Mouse (Mus musculus): Measurements from ENCODE around the gene Foxp4. TPM values are rescaled to one million over a fixed set of nuclear protein-coding genes. Genes with fewer than 3 reads are reported as not detected.

Foxp4 gene
- polyA plus RNA-seq, 1 experiment from 2014 or later: 30.7 TPM

- peaks cover 14% of the 10 kb centered on the region for H3K27me3 ChIP-seq (ENCODE audit: control insufficient read depth, insufficient read depth, low read length)
- no peak overlapping the region for H3K27ac ChIP-seq (replicated peaks; ENCODE audit: low read depth, low read length)
- peaks cover 10% of the 10 kb centered on the region for H3K4me1 ChIP-seq (ENCODE audit: control insufficient read depth, insufficient read depth, low read length)
- no peak overlapping the region for H3K4me2 ChIP-seq (ENCODE audit: low read depth, severe bottlenecking)
- no peak overlapping the region for H3K9ac ChIP-seq (ENCODE audit: low read length)
- no peaks in the 10 kb centered on the region for H3K36me3 ChIP-seq (ENCODE audit: control insufficient read depth, insufficient read depth, low read length)
- DNase-seq (ENCODE audit: low spot score) (no peak), ATAC-seq (ENCODE audit: insufficient number of reproducible peaks, low FRiP score, low TSS enrichment, low read depth) (no peak)
- H3K4me3 ChIP-seq (ENCODE audit: low read depth, low read length): no peak overlapping the region
- no peaks in the 10 kb centered on the region for H3K9me3 ChIP-seq (ENCODE audit: control insufficient read depth, low read length)
- WGBS: 53% methylated on average over 6 of the region's 6 CpGs
Observed at GRCm38 (mm10) chr17:47837808-47838207, 86.6 kb downstream of the Foxp4 start.

- no peak for DNase-seq (ENCODE audit: low spot score)
- Histone ChIP-seq H3K27ac (replicated peaks; ENCODE audit: low read depth, low read length) (peak within 1 kb of the TSS; percentile 77), H3K4me1 (ENCODE audit: control insufficient read depth, insufficient read depth, low read length) (peaks cover 35% of the 10 kb centered on the region), H3K36me3 (ENCODE audit: control insufficient read depth, insufficient read depth, low read length) (peaks cover 2% of the 10 kb centered on the region; the same call in 1 of the 2 replicates), H3K27me3 (ENCODE audit: control insufficient read depth, insufficient read depth, low read length) (peaks cover 14% of the 10 kb centered on the region), H3K4me3 (ENCODE audit: low read depth, low read length) (peak within 1 kb of the TSS; percentile 90), H3K4me2 (ENCODE audit: low read depth, severe bottlenecking) (peak within 1 kb of the TSS; percentile 60), H3K9me3 (ENCODE audit: control insufficient read depth, low read length) (no peaks in the 10 kb centered on the region), H3K9ac (ENCODE audit: low read length) (peak within 1 kb of the TSS; percentile 79)
- no peak for ATAC-seq (ENCODE audit: insufficient number of reproducible peaks, low FRiP score, low TSS enrichment, low read depth)
- WGBS: 3% methylated on average over 18 of the region's 18 CpGs
Observed at GRCm38 (mm10) chr17:47834482-47834767, 90.0 kb downstream of the Foxp4 start, which contains the start of gene Mdfi. Gene Mdfi (minus strand): TSS chr17:47834691.

GRCm38 (mm10) chr17:47833628-47834481 lies 90.6 kb downstream of the Foxp4 start:
- H3K4me2 ChIP-seq (ENCODE audit: low read depth, severe bottlenecking): peak overlapping the region; percentile 60
- peak overlapping the region; percentile 90 for H3K4me3 ChIP-seq (ENCODE audit: low read depth, low read length)
- H3K4me1 ChIP-seq (ENCODE audit: control insufficient read depth, insufficient read depth, low read length): peaks cover 38% of the 10 kb centered on the region
- H3K27ac ChIP-seq (replicated peaks; ENCODE audit: low read depth, low read length): peak overlapping the region; percentile 77
- WGBS: 2% methylated on average over 45 of the region's 45 CpGs
- peaks cover 14% of the 10 kb centered on the region for H3K27me3 ChIP-seq (ENCODE audit: control insufficient read depth, insufficient read depth, low read length)
- peak overlapping the region; percentile 79 for H3K9ac ChIP-seq (ENCODE audit: low read length)
- peaks cover 2% of the 10 kb centered on the region; the same call in 1 of the 2 replicates for H3K36me3 ChIP-seq (ENCODE audit: control insufficient read depth, insufficient read depth, low read length)
- ATAC-seq (ENCODE audit: insufficient number of reproducible peaks, low FRiP score, low TSS enrichment, low read depth): no peak
- no peaks in the 10 kb centered on the region for H3K9me3 ChIP-seq (ENCODE audit: control insufficient read depth, low read length)
- peak; percentile 61 for DNase-seq (ENCODE audit: low spot score)

GRCm38 (mm10) chr17:47833029-47833627 lies 91.3 kb downstream of the Foxp4 start:
- Histone ChIP-seq H3K4me3 (ENCODE audit: low read depth, low read length) (peak overlapping the region; percentile 90), H3K27me3 (ENCODE audit: control insufficient read depth, insufficient read depth, low read length) (peaks cover 14% of the 10 kb centered on the region)

GRCm38 (mm10) chr17:47832501-47833028 lies 91.9 kb downstream of the Foxp4 start:
- Histone ChIP-seq H3K4me3 (ENCODE audit: low read depth, low read length) (peak overlapping the region; percentile 90), H3K27me3 (ENCODE audit: control insufficient read depth, insufficient read depth, low read length) (peaks cover 14% of the 10 kb centered on the region), H3K9ac (ENCODE audit: low read length) (peak overlapping the region; percentile 79), H3K4me1 (ENCODE audit: control insufficient read depth, insufficient read depth, low read length) (peaks cover 35% of the 10 kb centered on the region), H3K36me3 (ENCODE audit: control insufficient read depth, insufficient read depth, low read length) (peaks cover 2% of the 10 kb centered on the region; the same call in 1 of the 2 replicates), H3K4me2 (ENCODE audit: low read depth, severe bottlenecking) (peak overlapping the region; percentile 60), H3K27ac (replicated peaks; ENCODE audit: low read depth, low read length) (peak overlapping the region; percentile 77), H3K9me3 (ENCODE audit: control insufficient read depth, low read length) (no peaks in the 10 kb centered on the region)
- DNase-seq (ENCODE audit: low spot score) (peak; percentile 58), ATAC-seq (ENCODE audit: insufficient number of reproducible peaks, low FRiP score, low TSS enrichment, low read depth) (peak; percentile 31)
- WGBS: 1% methylated on average over 17 of the region's 17 CpGs

More at GRCm38 (mm10) chr17:47833029-47833627, 91.3 kb downstream of the Foxp4 start:
- H3K36me3 ChIP-seq (ENCODE audit: control insufficient read depth, insufficient read depth, low read length): peaks cover 2% of the 10 kb centered on the region; the same call in 1 of the 2 replicates
- peak overlapping the region; percentile 79 for H3K9ac ChIP-seq (ENCODE audit: low read length)
- WGBS: under 1% methylated on average over 38 of the region's 45 CpGs
- peak; percentile 70 for ATAC-seq (ENCODE audit: insufficient number of reproducible peaks, low FRiP score, low TSS enrichment, low read depth)
- no peaks in the 10 kb centered on the region for H3K9me3 ChIP-seq (ENCODE audit: control insufficient read depth, low read length)
- peaks cover 38% of the 10 kb centered on the region for H3K4me1 ChIP-seq (ENCODE audit: control insufficient read depth, insufficient read depth, low read length)
- H3K27ac ChIP-seq (replicated peaks; ENCODE audit: low read depth, low read length): peak overlapping the region; percentile 77
- DNase-seq (ENCODE audit: low spot score): peak; percentile 84
- peak overlapping the region; percentile 60 for H3K4me2 ChIP-seq (ENCODE audit: low read depth, severe bottlenecking)

GRCm38 (mm10) chr17:47831772-47832171 lies 92.7 kb downstream of the Foxp4 start:
- H3K36me3 ChIP-seq (ENCODE audit: control insufficient read depth, insufficient read depth, low read length): peaks cover 9% of the 10 kb centered on the region
- H3K4me2 ChIP-seq (ENCODE audit: low read depth, severe bottlenecking): peak overlapping the region; percentile 60
- peaks cover 14% of the 10 kb centered on the region for H3K27me3 ChIP-seq (ENCODE audit: control insufficient read depth, insufficient read depth, low read length)
- 41% methylated on average over 5 of the region's 5 CpGs for WGBS
- H3K4me3 ChIP-seq (ENCODE audit: low read depth, low read length): peak overlapping the region; percentile 90
- peak overlapping the region; percentile 63 for H3K27ac ChIP-seq (replicated peaks; ENCODE audit: low read depth, low read length)
- no peak for ATAC-seq (ENCODE audit: insufficient number of reproducible peaks, low FRiP score, low TSS enrichment, low read depth)
- H3K9ac ChIP-seq (ENCODE audit: low read length): peak overlapping the region; percentile 79
- no peak for DNase-seq (ENCODE audit: low spot score)
- H3K4me1 ChIP-seq (ENCODE audit: control insufficient read depth, insufficient read depth, low read length): peaks cover 35% of the 10 kb centered on the region
- H3K9me3 ChIP-seq (ENCODE audit: control insufficient read depth, low read length): no peaks in the 10 kb centered on the region; the same call in 1 of the 2 replicates

GRCm38 (mm10) chr17:47831161-47831560 lies 93.3 kb downstream of the Foxp4 start:
- WGBS: 7% methylated on average over 9 of the region's 9 CpGs
- peaks cover 35% of the 10 kb centered on the region for H3K4me1 ChIP-seq (ENCODE audit: control insufficient read depth, insufficient read depth, low read length)

GRCm38 (mm10) chr17:47821339-47821738 lies 103.1 kb downstream of the Foxp4 start:
- ATAC-seq (ENCODE audit: insufficient number of reproducible peaks, low FRiP score, low TSS enrichment, low read depth): no peak
- no peak overlapping the region for H3K9ac ChIP-seq (ENCODE audit: low read length)

More at GRCm38 (mm10) chr17:47831161-47831560, 93.3 kb downstream of the Foxp4 start:
- H3K36me3 ChIP-seq (ENCODE audit: control insufficient read depth, insufficient read depth, low read length): peaks cover 10% of the 10 kb centered on the region
- peak overlapping the region; percentile 79 for H3K9ac ChIP-seq (ENCODE audit: low read length)
- ATAC-seq (ENCODE audit: insufficient number of reproducible peaks, low FRiP score, low TSS enrichment, low read depth): peak; percentile 53
- H3K27me3 ChIP-seq (ENCODE audit: control insufficient read depth, insufficient read depth, low read length): peaks cover 14% of the 10 kb centered on the region
- H3K9me3 ChIP-seq (ENCODE audit: control insufficient read depth, low read length): no peaks in the 10 kb centered on the region; the same call in 1 of the 2 replicates
- peak overlapping the region; percentile 60 for H3K4me2 ChIP-seq (ENCODE audit: low read depth, severe bottlenecking)
- peak overlapping the region; percentile 63 for H3K27ac ChIP-seq (replicated peaks; ENCODE audit: low read depth, low read length)
- peak overlapping the region; percentile 90 for H3K4me3 ChIP-seq (ENCODE audit: low read depth, low read length)
- peak; percentile 75 for DNase-seq (ENCODE audit: low spot score)

More at GRCm38 (mm10) chr17:47821339-47821738, 103.1 kb downstream of the Foxp4 start:
- DNase-seq (ENCODE audit: low spot score): no peak
- H3K4me1 ChIP-seq (ENCODE audit: control insufficient read depth, insufficient read depth, low read length): peaks cover 4% of the 10 kb centered on the region; the same call in 1 of the 2 replicates
- WGBS: 46% methylated on average over 8 of the region's 8 CpGs
- no peaks in the 10 kb centered on the region for H3K27me3 ChIP-seq (ENCODE audit: control insufficient read depth, insufficient read depth, low read length)
- H3K4me2 ChIP-seq (ENCODE audit: low read depth, severe bottlenecking): no peak overlapping the region
- no peak overlapping the region for H3K4me3 ChIP-seq (ENCODE audit: low read depth, low read length)
- peaks cover 16% of the 10 kb centered on the region for H3K36me3 ChIP-seq (ENCODE audit: control insufficient read depth, insufficient read depth, low read length)
- H3K27ac ChIP-seq (replicated peaks; ENCODE audit: low read depth, low read length): no peak overlapping the region
- H3K9me3 ChIP-seq (ENCODE audit: control insufficient read depth, low read length): no peaks in the 10 kb centered on the region

Measured in limb, embryonic 11.5 days (tissue).